Mouse (Mus musculus): Measurements from ENCODE around the gene Cdc37. TPM values are rescaled to one million over a fixed set of nuclear protein-coding genes. Genes with fewer than 3 reads are reported as not detected.

Cdc37 gene
- polyA plus RNA-seq, 1 experiment: 17.4 TPM

DNA sequence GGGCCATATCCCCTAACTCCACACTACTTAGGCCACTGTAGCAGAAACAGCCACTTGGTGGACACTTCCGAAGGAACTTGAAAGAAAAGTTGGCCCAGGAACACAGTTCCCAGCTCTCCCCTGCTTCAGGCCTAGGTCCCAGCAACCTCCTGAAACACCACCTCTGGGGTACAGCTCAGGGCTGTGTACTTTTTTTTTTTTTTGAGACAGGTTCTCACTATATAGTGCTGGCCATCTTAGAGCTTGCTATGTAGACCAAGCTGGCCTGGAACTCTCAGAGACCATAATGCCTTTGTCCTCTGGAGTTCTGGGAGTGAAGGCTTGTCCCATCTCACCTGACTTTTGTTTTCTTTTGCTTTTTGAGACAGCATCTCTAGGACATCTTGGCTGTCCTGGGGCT, 19.4 kb upstream of the Cdc37 start:
- Histone ChIP-seq H3K27me3 (ENCODE audit: control insufficient read depth) (peaks cover 32% of the 10 kb centered on the region), H3K9me3 (ENCODE audit: control insufficient read depth, low read length) (peaks cover 5% of the 10 kb centered on the region; the same call in 1 of the 2 replicates), H3K4me1 (ENCODE audit: control insufficient read depth) (peaks cover 48% of the 10 kb centered on the region), H3K4me3 (replicated peaks) (no peak overlapping the region), H3K36me3 (ENCODE audit: control insufficient read depth) (no peaks in the 10 kb centered on the region)
- no peak for TF ChIP-seq GATA1 (IDR thresholded peaks at IDR 0.05; ENCODE audit: low read length)
- TF ChIP-seq TAL1 (IDR thresholded peaks at IDR 0.05; ENCODE audit: low read length): no peak

DNA sequence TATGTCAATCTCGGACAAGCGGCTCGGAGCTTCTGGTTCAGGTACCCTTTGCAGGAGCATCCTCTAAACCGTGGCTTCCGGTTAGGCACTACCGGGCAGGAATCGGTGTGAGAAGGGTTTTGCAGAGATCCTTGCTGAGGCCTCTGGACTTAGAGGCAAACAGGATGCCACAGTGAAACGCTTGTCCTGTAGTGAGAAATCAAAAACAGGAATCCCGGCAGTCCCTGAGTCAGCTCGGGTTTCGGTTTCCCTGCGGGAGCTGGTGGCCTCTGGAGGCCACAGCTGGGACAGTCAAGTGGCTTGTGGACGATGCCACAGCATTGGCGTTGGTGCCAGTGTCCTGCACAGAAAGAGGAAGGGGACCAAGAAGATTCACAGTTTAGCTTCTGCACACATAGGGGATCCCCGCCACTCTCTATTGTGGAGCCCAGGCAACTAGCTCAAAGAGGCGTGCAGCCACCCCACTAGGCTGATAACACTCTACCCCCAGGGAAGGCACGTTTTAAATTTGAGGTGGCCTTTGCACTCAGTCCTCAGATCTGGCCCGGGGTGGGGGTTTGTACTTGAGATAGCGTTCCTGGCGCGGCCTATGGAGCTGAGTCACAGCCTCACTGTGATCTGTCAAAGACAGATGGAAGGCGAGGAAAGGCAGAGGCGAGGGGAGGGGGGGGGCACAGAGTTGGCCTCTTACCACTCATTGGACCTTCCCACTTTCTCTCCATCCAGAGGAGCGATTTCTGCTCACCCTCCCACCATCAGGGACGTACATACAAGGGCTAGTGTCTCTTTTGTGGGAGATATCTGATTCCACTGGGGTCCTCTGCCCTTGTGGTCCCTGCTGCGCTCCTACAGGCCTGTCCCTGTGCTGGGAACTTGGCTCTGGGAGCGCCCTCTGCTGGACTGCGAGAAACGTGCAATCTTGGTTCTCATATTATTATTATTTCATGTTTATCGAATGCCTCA, 18.7 kb upstream of the Cdc37 start:
- H3K4me1 ChIP-seq (ENCODE audit: control insufficient read depth): peaks cover 50% of the 10 kb centered on the region
- peak overlapping the region; percentile 64 for H3K4me3 ChIP-seq (replicated peaks)
- peaks cover 39% of the 10 kb centered on the region for H3K27me3 ChIP-seq (ENCODE audit: control insufficient read depth)
- peaks cover 6% of the 10 kb centered on the region; the same call in 1 of the 2 replicates for H3K9me3 ChIP-seq (ENCODE audit: control insufficient read depth, low read length)
- no peaks in the 10 kb centered on the region for H3K36me3 ChIP-seq (ENCODE audit: control insufficient read depth)
- no peak for TF ChIP-seq GATA1 (IDR thresholded peaks at IDR 0.05; ENCODE audit: low read length)
- TF ChIP-seq TAL1 (IDR thresholded peaks at IDR 0.05; ENCODE audit: low read length): no peak

DNA sequence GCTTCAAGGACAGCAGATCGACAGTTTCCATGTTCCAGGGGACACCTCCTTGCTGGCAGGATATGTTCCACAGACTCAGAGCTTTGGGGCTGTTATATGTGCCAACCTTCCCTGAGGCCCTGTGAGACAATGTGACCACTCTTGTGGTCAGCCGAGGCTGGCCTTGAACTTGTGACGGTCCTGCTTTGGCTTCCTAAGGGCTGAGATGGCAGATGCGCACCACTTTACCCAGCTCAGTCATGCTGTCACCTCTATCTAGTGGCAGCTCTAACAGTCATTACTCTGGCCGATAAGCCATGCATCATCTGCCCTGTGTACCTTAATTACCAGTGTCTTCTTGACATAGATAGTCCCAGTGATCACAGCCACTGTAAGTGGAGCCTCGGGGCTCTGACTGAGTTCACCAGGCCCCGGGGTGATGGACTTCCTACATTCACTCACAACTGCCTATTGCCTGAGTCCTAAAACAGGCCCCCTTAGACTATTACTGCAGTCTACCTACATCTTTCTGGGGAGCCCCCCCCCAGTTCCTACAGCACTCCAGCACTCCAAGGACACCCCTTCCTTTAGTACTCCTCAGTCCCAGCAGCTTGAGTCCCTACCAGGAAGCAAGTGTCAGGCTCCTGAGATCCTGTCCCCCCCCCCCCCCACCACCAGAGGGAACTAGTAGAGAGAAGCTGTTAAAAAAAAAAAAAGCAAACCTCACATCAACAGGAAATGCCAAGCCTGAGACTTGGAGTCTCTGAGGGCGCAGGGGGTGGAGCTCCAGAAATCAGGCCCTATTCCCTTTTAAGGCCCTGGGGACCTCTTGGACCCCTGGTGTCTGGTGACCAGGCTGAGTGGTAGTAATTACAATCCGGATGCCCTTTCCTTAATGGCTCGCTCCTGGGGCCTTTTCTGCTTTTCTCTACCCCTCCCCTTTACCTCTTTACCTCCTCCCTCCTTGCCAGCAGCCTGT, 17.6 kb upstream of the Cdc37 start:
- TF ChIP-seq TAL1 (IDR thresholded peaks at IDR 0.05; ENCODE audit: low read length): no peak
- Histone ChIP-seq H3K4me3 (replicated peaks) (peak overlapping the region; percentile 64), H3K27me3 (ENCODE audit: control insufficient read depth) (peaks cover 49% of the 10 kb centered on the region), H3K9me3 (ENCODE audit: control insufficient read depth, low read length) (peaks cover 6% of the 10 kb centered on the region; the same call in 1 of the 2 replicates), H3K36me3 (ENCODE audit: control insufficient read depth) (no peaks in the 10 kb centered on the region), H3K4me1 (ENCODE audit: control insufficient read depth) (peaks cover 50% of the 10 kb centered on the region)

DNA sequence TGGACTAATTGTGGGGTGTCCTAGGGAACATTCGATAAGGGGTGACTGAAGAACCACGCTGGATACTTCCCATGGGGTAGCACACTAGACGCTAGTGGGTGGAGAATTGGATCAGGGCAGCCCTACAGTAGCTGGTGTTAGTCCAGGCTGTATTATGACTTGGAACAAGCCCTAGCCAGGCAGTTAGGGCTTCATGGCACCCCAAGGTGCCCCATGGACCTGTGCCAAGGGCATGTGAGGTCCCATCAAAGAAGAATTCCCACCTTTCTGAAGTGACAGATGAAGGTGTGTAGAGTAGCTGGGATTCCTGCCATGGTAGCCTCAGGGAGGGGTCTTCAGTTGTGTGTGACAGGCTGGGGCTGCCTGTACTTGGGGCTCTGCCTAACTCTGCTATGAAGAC, 16.7 kb upstream of the Cdc37 start:
- no peaks in the 10 kb centered on the region for H3K36me3 ChIP-seq (ENCODE audit: control insufficient read depth)
- H3K4me3 ChIP-seq (replicated peaks): no peak overlapping the region
- peaks cover 6% of the 10 kb centered on the region; the same call in 1 of the 2 replicates for H3K9me3 ChIP-seq (ENCODE audit: control insufficient read depth, low read length)
- TF ChIP-seq TAL1 (IDR thresholded peaks at IDR 0.05; ENCODE audit: low read length) (no peak), GATA1 (IDR thresholded peaks at IDR 0.05; ENCODE audit: low read length) (no peak)
- H3K4me1 ChIP-seq (ENCODE audit: control insufficient read depth): peaks cover 52% of the 10 kb centered on the region
- H3K27me3 ChIP-seq (ENCODE audit: control insufficient read depth): peaks cover 58% of the 10 kb centered on the region

DNA sequence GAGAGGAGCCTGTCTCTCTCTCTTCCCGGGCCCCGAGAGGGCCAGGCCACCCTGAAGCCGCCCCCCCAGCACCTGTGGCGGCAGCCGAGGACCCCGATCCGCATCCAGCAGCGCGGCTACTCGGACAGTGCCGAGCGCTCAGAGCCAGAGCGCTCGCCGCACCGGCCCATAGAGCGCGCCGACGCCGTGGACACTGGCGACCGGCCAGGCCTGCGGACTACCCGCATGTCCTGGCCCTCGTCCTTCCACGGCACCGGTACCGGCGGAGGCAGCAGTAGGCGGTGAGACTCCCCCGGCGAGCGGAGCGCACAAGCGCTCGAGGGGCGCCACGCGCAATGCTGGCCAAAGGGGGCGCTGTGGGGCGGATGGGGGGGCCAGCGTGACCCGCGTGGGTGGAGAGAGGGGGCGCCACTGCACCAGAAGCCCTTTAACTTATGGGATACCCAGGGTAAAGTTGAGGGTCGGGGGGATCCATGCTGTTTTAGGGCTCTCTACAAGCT, 16.2 kb upstream of the Cdc37 start:
- Histone ChIP-seq H3K27me3 (ENCODE audit: control insufficient read depth) (peaks cover 63% of the 10 kb centered on the region), H3K9me3 (ENCODE audit: control insufficient read depth, low read length) (peaks cover 6% of the 10 kb centered on the region; the same call in 1 of the 2 replicates), H3K36me3 (ENCODE audit: control insufficient read depth) (no peaks in the 10 kb centered on the region), H3K4me3 (replicated peaks) (peak overlapping the region; percentile 43), H3K4me1 (ENCODE audit: control insufficient read depth) (peaks cover 57% of the 10 kb centered on the region)
- no peak for TF ChIP-seq TAL1 (IDR thresholded peaks at IDR 0.05; ENCODE audit: low read length)
- no peak for TF ChIP-seq GATA1 (IDR thresholded peaks at IDR 0.05; ENCODE audit: low read length)

DNA sequence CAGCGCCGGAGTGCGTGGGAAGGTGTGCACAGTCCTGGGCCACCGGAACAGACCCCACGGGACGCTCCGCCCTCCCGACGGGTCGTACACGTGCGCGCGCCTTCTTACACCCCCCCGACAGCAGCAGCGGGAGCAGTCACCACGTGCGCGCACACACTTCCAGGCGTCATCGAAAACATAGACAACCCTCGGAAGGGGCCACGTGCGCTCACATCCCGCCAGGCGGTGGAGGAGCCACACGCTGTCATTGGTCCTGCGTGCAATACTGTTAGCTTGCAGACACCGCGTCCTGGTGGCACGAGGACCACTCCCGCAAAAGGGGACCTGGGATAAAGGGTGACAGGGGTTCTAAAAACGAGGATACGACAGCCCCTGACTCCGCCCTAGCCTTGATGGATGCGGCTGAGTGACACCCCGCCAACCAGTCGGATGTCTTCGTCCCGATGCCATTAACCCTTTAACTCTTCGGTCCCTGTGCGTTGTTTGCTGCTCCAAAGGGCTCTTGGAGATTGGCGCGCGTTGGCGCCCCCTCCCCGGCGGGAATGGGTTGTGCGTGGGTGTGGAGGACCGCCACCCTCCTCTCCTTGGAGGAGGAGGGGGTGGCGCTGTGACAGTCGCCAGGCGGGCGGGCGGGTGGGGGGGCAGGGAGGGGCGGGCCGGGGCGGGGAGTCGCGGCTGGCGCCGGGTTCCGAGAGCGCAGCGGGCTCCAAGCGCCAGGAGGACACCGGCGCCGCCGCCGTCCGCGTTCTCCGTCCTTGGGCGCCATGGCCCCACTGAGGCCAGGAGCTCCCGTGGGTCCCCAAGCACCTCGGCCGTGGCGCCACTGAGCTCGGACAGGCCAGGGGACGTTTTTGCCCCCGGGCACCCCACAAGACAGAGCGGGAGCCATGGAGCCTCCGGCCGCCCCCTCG, 15.5 kb upstream of the Cdc37 start, which contains the start of gene Pde4a:
TSS of gene Pde4a (plus strand) at position 674 of the 911 bp plus-strand sequence.
- H3K36me3 ChIP-seq (ENCODE audit: control insufficient read depth): no peaks in the 10 kb centered on the region
- peaks cover 68% of the 10 kb centered on the region for H3K27me3 ChIP-seq (ENCODE audit: control insufficient read depth)
- peaks cover 63% of the 10 kb centered on the region for H3K4me1 ChIP-seq (ENCODE audit: control insufficient read depth)
- TF ChIP-seq TAL1 (IDR thresholded peaks at IDR 0.05; ENCODE audit: low read length) (no peak), GATA1 (IDR thresholded peaks at IDR 0.05; ENCODE audit: low read length) (no peak)
- peak within 1 kb of the TSS; percentile 43 for H3K4me3 ChIP-seq (replicated peaks)
- H3K9me3 ChIP-seq (ENCODE audit: control insufficient read depth, low read length): peaks cover 6% of the 10 kb centered on the region; the same call in 1 of the 2 replicates

DNA sequence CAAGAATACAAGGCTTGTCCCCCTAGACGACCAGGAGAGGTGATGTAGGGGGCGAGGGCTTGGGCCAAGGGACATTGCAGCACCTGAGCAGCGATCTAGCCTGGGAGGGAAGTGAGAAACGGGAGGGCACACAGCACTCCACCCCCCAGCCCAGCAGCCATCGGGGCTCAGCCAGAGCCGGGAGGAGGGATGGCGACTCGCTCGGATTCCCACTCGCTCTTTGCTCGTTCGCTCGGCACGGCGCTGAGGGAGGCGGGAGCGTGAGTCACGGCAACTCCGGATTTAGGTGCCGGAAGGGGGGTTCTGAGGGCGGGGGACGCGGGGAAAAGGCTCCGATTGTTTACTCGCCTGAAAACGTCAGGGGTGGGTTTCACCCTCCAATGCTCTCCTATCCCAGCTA, 14.3 kb upstream of the Cdc37 start:
- TF ChIP-seq TAL1 (IDR thresholded peaks at IDR 0.05; ENCODE audit: low read length) (no peak), GATA1 (IDR thresholded peaks at IDR 0.05; ENCODE audit: low read length) (no peak)
- Histone ChIP-seq H3K4me3 (replicated peaks) (no peak overlapping the region), H3K4me1 (ENCODE audit: control insufficient read depth) (peaks cover 61% of the 10 kb centered on the region), H3K9me3 (ENCODE audit: control insufficient read depth, low read length) (peaks cover 6% of the 10 kb centered on the region; the same call in 1 of the 2 replicates), H3K36me3 (ENCODE audit: control insufficient read depth) (no peaks in the 10 kb centered on the region), H3K27me3 (ENCODE audit: control insufficient read depth) (peaks cover 68% of the 10 kb centered on the region)
